ENCODE assay signal across 10 mouse cellular contexts in the genomic region with DNA sequence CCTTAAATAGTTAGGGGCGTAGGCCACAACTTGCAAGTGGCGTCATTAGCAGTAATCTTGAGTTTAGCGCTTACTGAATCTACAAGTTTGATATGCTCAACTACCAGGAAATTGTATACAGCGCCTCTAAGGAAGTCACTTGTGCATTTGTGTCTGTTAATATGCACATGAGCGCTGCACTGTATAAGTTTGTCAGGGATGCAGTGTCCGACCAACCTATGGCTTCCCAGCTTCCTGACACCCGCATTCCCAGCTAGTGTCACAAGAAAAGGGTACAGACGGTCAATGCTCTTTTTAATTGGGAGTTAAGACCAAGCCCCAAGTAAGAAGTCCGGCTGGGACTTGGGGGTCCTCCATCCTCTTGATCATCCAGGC. TPM values are rescaled to one million over a fixed set of nuclear protein-coding genes. Genes with fewer than 3 reads are reported as not detected.
A peak's percentile ranks its signal among the peaks of the same experiment; 100 is the strongest.
DNase-seq lines count a peak whose midpoint lies in the region; ATAC-seq lines count a peak whose summit lies in the region.
"Had no signal": no experiment of that assay in that cellular context is flagged by ENCODE, and none has a peak within 500 bp of the region (broad histone marks: within the 10 kb centered on the region; RNA-seq: fewer than 3 reads in every experiment).

No protein-coding gene starts in this region.

- peaks cover 8% of the 10 kb centered on the region; the same call in 1 of the 2 replicates for H3K4me1 ChIP-seq in heart, embryonic 16.5 days (ENCODE audit: control insufficient read depth, insufficient read depth, low read length)
- peaks cover 9% of the 10 kb centered on the region for H3K4me1 ChIP-seq in liver, embryonic 15.5 days (replicated peaks)

- peaks cover 38% of the 10 kb centered on the region for H3K27me3 ChIP-seq in heart, embryonic 16.5 days (ENCODE audit: control insufficient read depth, insufficient read depth, low read length)
- peaks cover 83% of the 10 kb centered on the region for H3K27me3 ChIP-seq in liver, embryonic 15.5 days

- no peak overlapping the region for H3K27ac ChIP-seq in heart, embryonic 16.5 days (ENCODE audit: low read length)
- no peak overlapping the region for H3K27ac ChIP-seq in liver, embryonic 15.5 days (replicated peaks)

- peak overlapping the region; percentile 76 for H3K4me3 ChIP-seq in heart, embryonic 16.5 days (ENCODE audit: low read length)
- peak overlapping the region; percentile 38 for H3K4me3 ChIP-seq in liver, embryonic 15.5 days (replicated peaks)
- H3K4me3 ChIP-seq: myocyte had no signal

- DNase-seq in heart, adult 11 months = peak; percentile 69
- no peak for DNase-seq in heart, postnatal 10 days
- DNase-seq in R1 (ENCODE audit: low read depth, low spot score) = peak; percentile 13
- DNase-seq in B cell, adult 2 months = no peak
- DNase-seq in cerebellum, adult 11 months = no peak

- ATAC-seq in heart, embryonic 16.5 days (replicated peaks; ENCODE audit: extremely low read depth, insufficient read depth, low FRiP score) = no peak
- ATAC-seq in liver, embryonic 15.5 days (ENCODE audit: insufficient read depth) = no peak
- ATAC-seq in megakaryocyte progenitor cell, adult 5-6 weeks (replicated peaks; ENCODE audit: poor library complexity) = no peak

- peak overlapping the region; percentile 97 for H3K4me2 ChIP-seq in heart, embryonic 16.5 days (ENCODE audit: low read depth, low read length)
- H3K4me2 ChIP-seq in liver, embryonic 15.5 days = peak overlapping the region; percentile 49

- no peaks in the 10 kb centered on the region for H3K9me3 ChIP-seq in heart, embryonic 16.5 days (replicated peaks; ENCODE audit: control insufficient read depth, low read length)
- H3K9me3 ChIP-seq in liver, embryonic 15.5 days (replicated peaks) = no peaks in the 10 kb centered on the region

- WGBS in heart, embryonic 16.5 days = 33% methylated on average over 9 of the region's 9 CpGs
- 18% methylated on average over 9 of the region's 9 CpGs for WGBS in liver, embryonic 15.5 days (ENCODE audit: insufficient replicate concordance)

- peak overlapping the region; percentile 65 for H3K9ac ChIP-seq in heart, embryonic 16.5 days (ENCODE audit: low read length)
- H3K9ac ChIP-seq in liver, embryonic 15.5 days = no peak overlapping the region

- H3K36me3 ChIP-seq in heart, embryonic 16.5 days (ENCODE audit: control insufficient read depth, insufficient read depth) = no peaks in the 10 kb centered on the region
- H3K36me3 ChIP-seq in liver, embryonic 15.5 days (replicated peaks) = no peaks in the 10 kb centered on the region

- intact Hi-C loops in heart, postnatal 10 days (cut with DNase I) = loop anchor here (5.0 kb wide), 8 partner anchors 117 to 988 kb away; no protein-coding TSS in a partner anchor

RNA-seq across cellular contexts. Expression of gene Bmp2, which starts 1.9 kb away (rescaled TPM):
- total RNA-seq in heart, postnatal 10 days (2021) = 1 to 10 TPM; 3.8 TPM
- 6.5 and 7.4 TPM in 2 replicates for polyA plus RNA-seq in heart, embryonic 16.5 days (2015; fragmentation: Nextera tagmentation; extraction: Ambion mirVana)
- 3.7 and 3.9 TPM in 2 replicates for polyA plus RNA-seq in liver, embryonic 15.5 days (2015; fragmentation: Nextera tagmentation; extraction: Ambion mirVana)
- not detected in 2 replicates for total RNA-seq in megakaryocyte progenitor cell, adult 5-6 weeks (2015)
- total RNA-seq in megakaryocyte progenitor cell, adult 5-6 weeks (2017) = 0.14 TPM in 1 of 2 replicates, not detected in the other
- total RNA-seq: granulocyte monocyte progenitor cell, adult 5-6 weeks had no signal

Comparison
In these comparisons a context has a peak if more than half of its experiments do, and no peak if none do; other contexts are left out.
1. DNase-seq: peak in heart, adult 11 months (single experiment) and R1 (single experiment); none in heart, postnatal 10 days (0 of 2), B cell, adult 2 months (0 of 2) and cerebellum, adult 11 months (single experiment).
2. RNA of gene Bmp2, which starts 1.9 kb away (total RNA-seq): 3.8 TPM in heart, postnatal 10 days; 0.14 TPM in megakaryocyte progenitor cell, adult 5-6 weeks; every median in the first group is over 4 times any median in the second.